Mouse (Mus musculus): ENCODE measurements around the gene Dvl3.

DNA sequence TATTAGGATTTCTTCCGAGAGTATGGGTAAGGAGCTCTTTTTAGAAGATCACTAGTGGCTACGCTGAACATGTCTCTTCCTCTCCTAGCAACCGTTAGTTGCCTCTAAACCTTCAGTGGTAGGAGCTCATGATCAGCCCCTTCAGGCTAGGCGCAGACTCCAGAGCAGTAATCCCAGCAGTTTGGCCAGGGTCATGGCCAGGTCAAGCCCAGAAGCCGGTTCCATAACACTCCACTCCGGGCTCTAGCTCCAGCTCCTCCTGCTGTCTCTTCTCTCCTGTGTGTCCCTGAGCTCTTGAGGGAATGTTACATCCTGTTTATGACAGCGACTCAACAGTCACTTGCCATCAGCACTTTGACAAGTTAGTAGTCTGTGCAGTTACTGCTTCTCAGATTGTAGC lies 40.6 kb downstream of the Dvl3 start:
- no peak for TF ChIP-seq CTCF (conservative IDR thresholded peaks at IDR 0.05; ENCODE audit: low read length)
- TF ChIP-seq POU5F1 (IDR thresholded peaks at IDR 0.05; ENCODE audit: borderline replicate concordance, low read length) = no peak

All from E14TG2a.4 (cell line).